Mouse (Mus musculus): ENCODE data around the gene Ift140.
A peak's percentile ranks its signal among the peaks of the same experiment; 100 is the strongest.

Ift140 gene

GRCm38 (mm10) chr17:25015655-25016291 lies at the start of gene Ift140, which contains the start of gene Cramp1l:
Ift140 (plus strand) TSS chr17:25016085.
Cramp1l (minus strand) TSS chr17:25015788.
- DNase-seq (ENCODE audit: low spot score), result peak; percentile 98

- no peak for DNase-seq (ENCODE audit: low spot score)
Observed at GRCm38 (mm10) chr17:24987221-24987620, 28.7 kb upstream of the Ift140 start.

GRCm38 (mm10) chr17:24994721-24995120 lies 21.2 kb upstream of the Ift140 start:
- no peak for DNase-seq (ENCODE audit: low spot score)

- DNase-seq (ENCODE audit: low spot score), result no peak
Observed at GRCm38 (mm10) chr17:25005102-25005501, 10.8 kb upstream of the Ift140 start.

GRCm38 (mm10) chr17:25007480-25007879 lies 8.4 kb upstream of the Ift140 start:
- DNase-seq (ENCODE audit: low spot score), result no peak

- DNase-seq (ENCODE audit: low spot score), result peak; percentile 29
Observed at GRCm38 (mm10) chr17:25013606-25014501, 2.0 kb upstream of the Ift140 start.

- peak; percentile 40 for DNase-seq (ENCODE audit: low spot score)
Observed at GRCm38 (mm10) chr17:25014841-25015570, 879 bp upstream of the Ift140 start.

- DNase-seq (ENCODE audit: low spot score), result peak; percentile 27
Observed at GRCm38 (mm10) chr17:25016292-25017132, 627 bp downstream of the Ift140 start.

- peak; percentile 3 for DNase-seq (ENCODE audit: low spot score)
Observed at GRCm38 (mm10) chr17:25036183-25036582, 20.3 kb downstream of the Ift140 start.

- DNase-seq (ENCODE audit: low spot score), result no peak
Observed at GRCm38 (mm10) chr17:25044879-25045278, 29.0 kb downstream of the Ift140 start.

GRCm38 (mm10) chr17:25045281-25045680 lies 29.4 kb downstream of the Ift140 start:
- no peak for DNase-seq (ENCODE audit: low spot score)

- no peak for DNase-seq (ENCODE audit: low spot score)
Observed at GRCm38 (mm10) chr17:25047143-25047542, 31.3 kb downstream of the Ift140 start.

- DNase-seq (ENCODE audit: low spot score), result no peak
Observed at GRCm38 (mm10) chr17:25053274-25053673, 37.4 kb downstream of the Ift140 start.

GRCm38 (mm10) chr17:25057041-25057440 lies 41.2 kb downstream of the Ift140 start:
- DNase-seq (ENCODE audit: low spot score), result no peak

GRCm38 (mm10) chr17:25063261-25063660 lies 47.4 kb downstream of the Ift140 start:
- no peak for DNase-seq (ENCODE audit: low spot score)

GRCm38 (mm10) chr17:25063872-25064271 lies 48.0 kb downstream of the Ift140 start:
- no peak for DNase-seq (ENCODE audit: low spot score)

- no peak for DNase-seq (ENCODE audit: low spot score)
Observed at GRCm38 (mm10) chr17:25064351-25064750, 48.5 kb downstream of the Ift140 start.

- no peak for DNase-seq (ENCODE audit: low spot score)
Observed at GRCm38 (mm10) chr17:25065189-25065588, 49.3 kb downstream of the Ift140 start.

GRCm38 (mm10) chr17:25066595-25066994 lies 50.7 kb downstream of the Ift140 start:
- DNase-seq (ENCODE audit: low spot score), result no peak

GRCm38 (mm10) chr17:25067442-25067851 lies 51.6 kb downstream of the Ift140 start:
- no peak for DNase-seq (ENCODE audit: low spot score)

GRCm38 (mm10) chr17:25068690-25069089 lies 52.8 kb downstream of the Ift140 start:
- DNase-seq (ENCODE audit: low spot score), result no peak

All from c-Kit-positive CD71-positive TER-119-positive erythroid progenitor cells, embryonic 14.5 days (primary cell).